Mouse (Mus musculus): ENCODE measurements at regions not wholly inside any gene's neighbourhood (a gene's known extent, or its start where the extent isn't known, plus 50 kb on each side); places are given as distances from the start of the nearest gene placed in this dataset.

DNA sequence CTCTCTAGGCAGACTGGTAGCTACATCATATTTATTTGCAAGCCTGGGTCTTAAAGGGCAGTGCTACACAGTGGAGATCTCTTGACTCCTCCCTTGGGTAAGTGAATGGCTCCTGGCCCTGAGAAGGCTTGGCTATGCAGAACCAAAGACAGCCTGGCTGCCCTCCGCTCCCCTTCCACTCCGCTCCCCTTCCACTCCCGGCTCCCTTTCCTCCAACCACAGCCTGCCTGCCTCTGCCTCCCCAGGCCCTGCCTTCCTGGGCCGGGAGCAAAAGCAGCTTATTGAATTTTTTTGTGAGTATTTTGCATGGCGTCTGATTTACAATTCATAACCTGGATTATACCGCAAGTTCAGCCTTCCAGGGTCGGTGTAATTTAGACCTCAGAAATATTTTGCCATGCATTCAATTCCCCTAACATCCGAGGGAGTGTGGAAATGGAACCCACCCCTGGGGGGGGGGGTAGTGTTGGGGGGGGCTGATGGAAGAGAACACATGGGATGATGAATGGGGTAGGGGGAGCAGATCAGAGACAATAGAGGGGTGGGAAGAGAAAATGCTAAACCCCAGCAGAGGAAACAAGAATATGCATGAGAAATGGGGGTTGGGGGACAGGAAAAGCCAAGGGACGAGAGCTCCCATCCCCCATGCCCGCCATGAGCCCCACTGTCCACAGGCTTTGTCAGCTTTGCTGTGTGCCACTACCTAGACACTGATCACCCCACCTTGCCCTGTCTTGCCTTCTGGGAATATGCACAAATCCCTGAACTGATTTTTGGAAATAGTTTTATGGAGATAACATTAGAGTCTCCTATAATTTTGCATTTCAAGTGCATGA is 139.2 kb upstream of the Rpl38 start:
- Histone ChIP-seq H3K4me3 (ENCODE audit: low read depth, low read length) (no peak overlapping the region), H3K9me3 (replicated peaks; ENCODE audit: control insufficient read depth, low read length) (no peaks in the 10 kb centered on the region), H3K27me3 (ENCODE audit: control insufficient read depth, insufficient read depth, low read length) (no peaks in the 10 kb centered on the region), H3K27ac (replicated peaks; ENCODE audit: low read depth, low read length) (no peak overlapping the region), H3K36me3 (replicated peaks; ENCODE audit: control insufficient read depth, insufficient read depth, low read depth, low read length) (no peaks in the 10 kb centered on the region), H3K4me1 (ENCODE audit: control insufficient read depth, insufficient read depth, low read length) (no peaks in the 10 kb centered on the region), H3K9ac (replicated peaks; ENCODE audit: low read length) (no peak overlapping the region), H3K4me2 (ENCODE audit: low read depth, low read length) (no peak overlapping the region)
- DNase-seq (ENCODE audit: low spot score) (no peak), ATAC-seq (replicated peaks; ENCODE audit: insufficient number of reproducible peaks, low FRiP score, low TSS enrichment, low read depth) (no peak)
- 47% methylated on average over 10 of the region's 10 CpGs for WGBS

DNA sequence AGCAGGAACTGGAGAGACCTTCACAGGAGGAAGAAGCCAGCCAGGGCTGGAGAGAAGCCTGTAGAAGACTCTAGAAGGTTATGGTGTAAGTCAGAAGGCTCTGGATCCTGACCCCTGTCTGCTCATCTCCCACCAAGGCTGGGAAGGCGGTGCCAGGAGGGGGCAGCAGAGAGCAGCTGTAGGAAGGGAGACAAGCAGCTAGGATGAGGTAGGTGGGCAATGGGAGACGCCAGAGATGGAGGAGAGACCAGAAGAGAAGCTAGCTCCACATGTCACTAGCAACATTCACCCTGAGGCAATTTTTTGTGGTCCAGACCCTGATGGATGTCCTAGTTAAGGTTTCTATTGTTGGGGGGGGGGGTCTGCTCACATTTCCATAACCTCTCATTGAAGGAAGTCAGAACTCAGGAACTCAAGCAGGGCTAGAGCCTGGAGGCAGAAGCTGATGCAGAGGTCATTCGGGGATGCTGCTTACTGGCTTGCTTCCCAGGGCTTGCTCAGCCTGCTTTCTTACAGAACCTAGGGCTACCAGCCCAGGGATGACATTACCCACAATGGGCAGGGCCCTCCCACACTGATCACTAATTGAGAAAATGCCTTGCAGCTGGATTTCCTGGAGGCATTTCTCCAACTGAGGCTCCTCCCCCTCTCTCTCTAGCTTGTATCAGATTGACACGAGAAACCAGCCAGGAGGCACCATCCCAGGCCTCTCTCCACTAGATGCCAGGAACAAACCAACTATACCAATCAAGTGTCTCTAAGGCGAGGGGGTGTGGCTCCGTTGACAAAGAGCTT is 144.7 kb upstream of the Rpl38 start:
- DNase-seq (ENCODE audit: low spot score) (peak; percentile 77), ATAC-seq (replicated peaks; ENCODE audit: insufficient number of reproducible peaks, low FRiP score, low TSS enrichment, low read depth) (0 out of 2 replicates have a peak, but pooled peaks have one; percentile 24)
- Histone ChIP-seq H3K27ac (replicated peaks; ENCODE audit: low read depth, low read length) (no peak overlapping the region), H3K4me1 (ENCODE audit: control insufficient read depth, insufficient read depth, low read length) (no peaks in the 10 kb centered on the region), H3K9ac (replicated peaks; ENCODE audit: low read length) (no peak overlapping the region), H3K9me3 (replicated peaks; ENCODE audit: control insufficient read depth, low read length) (no peaks in the 10 kb centered on the region), H3K36me3 (replicated peaks; ENCODE audit: control insufficient read depth, insufficient read depth, low read depth, low read length) (no peaks in the 10 kb centered on the region), H3K27me3 (ENCODE audit: control insufficient read depth, insufficient read depth, low read length) (no peaks in the 10 kb centered on the region), H3K4me2 (ENCODE audit: low read depth, low read length) (no peak overlapping the region), H3K4me3 (ENCODE audit: low read depth, low read length) (no peak overlapping the region)
- 31% methylated on average over 6 of the region's 6 CpGs for WGBS

DNA sequence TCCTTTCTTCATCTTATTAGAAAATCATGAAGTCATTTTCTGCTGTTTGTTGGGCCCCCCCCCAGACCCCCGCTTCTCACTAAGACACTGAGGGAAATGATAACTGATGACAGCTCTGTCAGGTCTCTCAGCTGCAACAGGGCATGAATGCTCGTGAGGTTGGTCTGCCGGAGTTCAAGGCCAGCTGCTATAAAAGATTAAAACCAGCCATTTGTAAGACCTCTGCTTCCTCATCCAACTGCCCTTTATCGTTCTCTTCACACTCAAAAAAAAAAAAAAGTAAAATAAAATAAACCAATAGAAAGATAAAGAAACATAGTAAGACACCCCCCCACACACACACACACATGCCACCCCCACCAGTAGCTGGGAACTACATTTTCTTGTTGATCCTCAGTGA is 153.0 kb upstream of the Rpl38 start:
- no peak overlapping the region for H3K4me3 ChIP-seq (ENCODE audit: low read depth, low read length)
- H3K27ac ChIP-seq (replicated peaks; ENCODE audit: low read depth, low read length): no peak overlapping the region
- no peaks in the 10 kb centered on the region for H3K4me1 ChIP-seq (ENCODE audit: control insufficient read depth, insufficient read depth, low read length)
- no peaks in the 10 kb centered on the region for H3K27me3 ChIP-seq (ENCODE audit: control insufficient read depth, insufficient read depth, low read length)
- ATAC-seq (replicated peaks; ENCODE audit: insufficient number of reproducible peaks, low FRiP score, low TSS enrichment, low read depth) (no peak), DNase-seq (ENCODE audit: low spot score) (no peak)
- WGBS: 61% methylated on average over 4 of the region's 4 CpGs
- H3K4me2 ChIP-seq (ENCODE audit: low read depth, low read length): no peak overlapping the region
- H3K9ac ChIP-seq (replicated peaks; ENCODE audit: low read length): no peak overlapping the region
- no peaks in the 10 kb centered on the region for H3K9me3 ChIP-seq (replicated peaks; ENCODE audit: control insufficient read depth, low read length)
- H3K36me3 ChIP-seq (replicated peaks; ENCODE audit: control insufficient read depth, insufficient read depth, low read depth, low read length): no peaks in the 10 kb centered on the region

DNA sequence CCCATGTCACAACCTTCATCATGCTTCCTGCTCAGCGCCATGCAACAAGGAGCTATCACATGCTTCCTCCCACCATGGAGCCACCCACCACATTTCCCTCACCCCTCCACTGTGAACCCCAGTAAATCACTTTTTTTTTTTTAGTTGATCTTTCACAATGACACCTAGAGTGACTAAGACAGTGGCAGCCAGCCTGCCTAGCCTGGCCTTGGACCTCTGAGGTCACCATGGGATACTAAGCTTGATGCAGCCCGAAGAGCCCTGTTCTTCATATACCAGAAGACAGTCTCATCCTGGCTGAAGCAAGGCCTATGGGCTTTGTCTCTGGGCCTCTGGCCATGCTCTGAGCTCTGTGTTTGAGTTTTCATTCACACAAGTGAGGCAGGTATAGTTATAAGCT is 154.2 kb upstream of the Rpl38 start:
- Histone ChIP-seq H3K36me3 (replicated peaks; ENCODE audit: control insufficient read depth, insufficient read depth, low read depth, low read length) (no peaks in the 10 kb centered on the region), H3K4me3 (ENCODE audit: low read depth, low read length) (no peak overlapping the region), H3K4me1 (ENCODE audit: control insufficient read depth, insufficient read depth, low read length) (no peaks in the 10 kb centered on the region), H3K9me3 (replicated peaks; ENCODE audit: control insufficient read depth, low read length) (no peaks in the 10 kb centered on the region), H3K27me3 (ENCODE audit: control insufficient read depth, insufficient read depth, low read length) (no peaks in the 10 kb centered on the region), H3K9ac (replicated peaks; ENCODE audit: low read length) (no peak overlapping the region), H3K27ac (replicated peaks; ENCODE audit: low read depth, low read length) (no peak overlapping the region), H3K4me2 (ENCODE audit: low read depth, low read length) (no peak overlapping the region)
- ATAC-seq (replicated peaks; ENCODE audit: insufficient number of reproducible peaks, low FRiP score, low TSS enrichment, low read depth): no peak
- WGBS: 95% methylated on average over 2 of the region's 2 CpGs
- no peak for DNase-seq (ENCODE audit: low spot score)

DNA sequence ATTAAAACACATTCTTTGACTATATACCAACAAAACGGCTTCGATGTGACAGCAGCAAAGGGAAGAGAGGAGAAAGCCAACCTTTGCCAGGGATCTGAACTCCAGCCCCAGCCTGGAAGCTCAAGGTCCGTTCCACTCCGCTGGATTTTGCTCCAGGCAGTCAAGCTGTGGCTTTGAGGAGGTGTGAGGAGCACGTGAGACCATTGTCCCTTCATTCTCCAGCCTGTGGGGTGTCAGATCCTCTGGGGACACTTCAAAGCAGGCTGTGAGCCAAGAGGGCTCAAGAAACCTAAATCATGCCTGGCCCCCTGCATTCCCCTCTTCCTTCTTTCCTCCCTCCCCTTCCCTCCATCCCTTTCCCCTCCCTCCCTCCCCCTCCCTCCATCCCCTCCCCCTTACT is 154.9 kb upstream of the Rpl38 start:
- 16% methylated on average over 5 of the region's 5 CpGs for WGBS
- no peak overlapping the region for H3K9ac ChIP-seq (replicated peaks; ENCODE audit: low read length)
- no peaks in the 10 kb centered on the region for H3K4me1 ChIP-seq (ENCODE audit: control insufficient read depth, insufficient read depth, low read length)
- H3K9me3 ChIP-seq (replicated peaks; ENCODE audit: control insufficient read depth, low read length): no peaks in the 10 kb centered on the region
- H3K4me2 ChIP-seq (ENCODE audit: low read depth, low read length): no peak overlapping the region
- H3K36me3 ChIP-seq (replicated peaks; ENCODE audit: control insufficient read depth, insufficient read depth, low read depth, low read length): no peaks in the 10 kb centered on the region
- no peaks in the 10 kb centered on the region for H3K27me3 ChIP-seq (ENCODE audit: control insufficient read depth, insufficient read depth, low read length)
- DNase-seq (ENCODE audit: low spot score) (no peak), ATAC-seq (replicated peaks; ENCODE audit: insufficient number of reproducible peaks, low FRiP score, low TSS enrichment, low read depth) (no peak)
- H3K4me3 ChIP-seq (ENCODE audit: low read depth, low read length): no peak overlapping the region
- H3K27ac ChIP-seq (replicated peaks; ENCODE audit: low read depth, low read length): no peak overlapping the region

DNA sequence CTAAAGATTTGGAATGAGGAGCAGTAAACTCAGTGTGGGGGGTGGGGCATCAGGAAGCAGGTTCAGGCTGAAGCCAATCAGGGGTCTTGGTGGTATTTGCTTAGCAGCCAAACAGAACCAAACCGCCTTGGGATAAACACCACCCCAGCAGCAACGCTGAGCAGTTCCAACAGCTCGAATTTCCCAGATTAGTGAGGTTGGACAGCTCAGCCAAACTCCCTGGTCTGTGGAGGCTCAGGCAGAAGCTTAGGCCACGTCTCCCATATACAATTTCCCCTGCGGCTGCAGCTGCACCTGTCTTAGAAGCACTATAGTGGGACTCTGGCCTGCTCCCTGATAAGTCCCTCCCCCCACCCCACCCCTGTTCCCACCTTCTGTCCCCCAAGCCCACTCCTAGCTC is 156.3 kb upstream of the Rpl38 start:
- 12% methylated on average over 5 of the region's 5 CpGs for WGBS
- Histone ChIP-seq H3K4me3 (ENCODE audit: low read depth, low read length) (no peak overlapping the region), H3K4me2 (ENCODE audit: low read depth, low read length) (no peak overlapping the region), H3K4me1 (ENCODE audit: control insufficient read depth, insufficient read depth, low read length) (no peaks in the 10 kb centered on the region), H3K27ac (replicated peaks; ENCODE audit: low read depth, low read length) (no peak overlapping the region), H3K9ac (replicated peaks; ENCODE audit: low read length) (no peak overlapping the region), H3K27me3 (ENCODE audit: control insufficient read depth, insufficient read depth, low read length) (no peaks in the 10 kb centered on the region), H3K36me3 (replicated peaks; ENCODE audit: control insufficient read depth, insufficient read depth, low read depth, low read length) (no peaks in the 10 kb centered on the region), H3K9me3 (replicated peaks; ENCODE audit: control insufficient read depth, low read length) (no peaks in the 10 kb centered on the region)
- ATAC-seq (replicated peaks; ENCODE audit: insufficient number of reproducible peaks, low FRiP score, low TSS enrichment, low read depth) (peak; percentile 30; the same call in 1 of the 2 replicates), DNase-seq (ENCODE audit: low spot score) (peak; percentile 28)

DNA sequence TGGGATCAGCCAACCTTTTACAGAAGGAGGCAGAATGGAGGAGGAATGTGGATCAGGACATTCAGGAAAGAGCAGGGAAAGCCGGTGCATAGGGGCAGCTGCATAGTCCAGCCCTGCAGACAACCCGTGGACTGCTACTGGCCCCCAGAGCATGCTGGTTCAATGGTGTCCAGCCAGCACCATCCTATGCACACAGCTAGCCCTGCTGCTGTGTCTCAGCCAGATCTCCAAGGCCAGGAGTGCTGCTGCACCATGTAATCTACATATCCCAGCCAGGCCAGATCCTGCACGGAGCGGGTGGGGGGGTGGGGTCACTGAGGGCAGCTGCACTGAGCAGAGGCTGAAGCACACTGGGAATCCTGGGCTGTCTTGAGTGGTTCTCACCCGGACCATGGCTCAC is 165.8 kb upstream of the Rpl38 start:
- no peak overlapping the region for H3K4me2 ChIP-seq (ENCODE audit: low read depth, low read length)
- no peaks in the 10 kb centered on the region for H3K36me3 ChIP-seq (replicated peaks; ENCODE audit: control insufficient read depth, insufficient read depth, low read depth, low read length)
- H3K27me3 ChIP-seq (ENCODE audit: control insufficient read depth, insufficient read depth, low read length): no peaks in the 10 kb centered on the region
- peaks cover 2% of the 10 kb centered on the region; the same call in 1 of the 2 replicates for H3K4me1 ChIP-seq (ENCODE audit: control insufficient read depth, insufficient read depth, low read length)
- ATAC-seq (replicated peaks; ENCODE audit: insufficient number of reproducible peaks, low FRiP score, low TSS enrichment, low read depth) (peak; percentile 34; the same call in 1 of the 2 replicates), DNase-seq (ENCODE audit: low spot score) (no peak)
- no peak overlapping the region for H3K27ac ChIP-seq (replicated peaks; ENCODE audit: low read depth, low read length)
- H3K9ac ChIP-seq (replicated peaks; ENCODE audit: low read length): no peak overlapping the region
- H3K4me3 ChIP-seq (ENCODE audit: low read depth, low read length): no peak overlapping the region
- H3K9me3 ChIP-seq (replicated peaks; ENCODE audit: control insufficient read depth, low read length): no peaks in the 10 kb centered on the region
- 32% methylated on average over 5 of the region's 5 CpGs for WGBS
